Mouse (Mus musculus): ENCODE measurements around the gene BC147527. TPM values are rescaled to one million over a fixed set of nuclear protein-coding genes. Genes with fewer than 3 reads are reported as not detected.
"Not testable (repeated sequence)": the region's sequence is repeated elsewhere in the genome, so short reads cannot be mapped to it uniquely, and the experiment has no call there.

The BC147527 gene
- polyA plus RNA-seq, 2 experiments: 0.17 to 0.29 TPM

DNA sequence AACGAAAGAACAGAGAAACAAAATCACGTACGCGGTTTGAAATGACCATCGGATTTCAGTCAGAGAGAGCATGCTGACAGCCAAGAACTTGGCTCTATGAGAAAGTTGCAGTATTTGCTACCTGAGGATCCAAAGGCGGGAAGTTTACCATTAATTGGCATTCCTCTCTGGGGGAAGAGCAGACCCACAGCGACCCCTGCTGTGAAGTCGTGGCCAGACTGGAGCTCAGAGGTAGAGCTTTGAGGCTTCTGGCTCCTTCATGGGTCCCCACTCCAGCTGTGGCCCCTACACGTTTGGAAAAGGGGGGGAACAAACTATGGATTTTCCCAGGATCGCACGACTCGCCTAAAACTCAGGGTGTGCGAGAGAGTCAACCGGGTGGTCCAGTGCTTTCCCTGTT lies 13.4 kb downstream of the BC147527 start:
- WGBS (ENCODE audit: insufficient replicate concordance): 31% methylated on average over 14 of the region's 14 CpGs
- Histone ChIP-seq H3K36me3 (replicated peaks; ENCODE audit: control insufficient read depth, insufficient read depth, low read depth) (no peaks in the 10 kb centered on the region), H3K4me3 (ENCODE audit: insufficient read depth in 1 of 2, low read depth in 2 of 2, low read length in 2 of 2) (no peak overlapping the region), H3K27me3 (ENCODE audit: control insufficient read depth, insufficient read depth, low read length) (no peaks in the 10 kb centered on the region), H3K9ac (replicated peaks) (no peak overlapping the region), H3K9me3 (ENCODE audit: control insufficient read depth, low read length) (no peaks in the 10 kb centered on the region), H3K4me1 (replicated peaks; ENCODE audit: control insufficient read depth in 2 of 2, insufficient read depth in 2 of 2, low read length in 1 of 2) (no peaks in the 10 kb centered on the region), H3K4me2 (ENCODE audit: low read depth) (no peak overlapping the region), H3K27ac (no peak overlapping the region)
- ATAC-seq (ENCODE audit: insufficient read depth) (no peak), DNase-seq (ENCODE audit: low read depth in 3 of 3, low spot score in 3 of 3) (no peak)
- peak; percentile 44 for TF ChIP-seq CTCF (IDR thresholded peaks at IDR 0.05; ENCODE audit: low read depth)
- TF ChIP-seq EP300 (IDR thresholded peaks at IDR 0.05; ENCODE audit: low read depth): no peak

DNA sequence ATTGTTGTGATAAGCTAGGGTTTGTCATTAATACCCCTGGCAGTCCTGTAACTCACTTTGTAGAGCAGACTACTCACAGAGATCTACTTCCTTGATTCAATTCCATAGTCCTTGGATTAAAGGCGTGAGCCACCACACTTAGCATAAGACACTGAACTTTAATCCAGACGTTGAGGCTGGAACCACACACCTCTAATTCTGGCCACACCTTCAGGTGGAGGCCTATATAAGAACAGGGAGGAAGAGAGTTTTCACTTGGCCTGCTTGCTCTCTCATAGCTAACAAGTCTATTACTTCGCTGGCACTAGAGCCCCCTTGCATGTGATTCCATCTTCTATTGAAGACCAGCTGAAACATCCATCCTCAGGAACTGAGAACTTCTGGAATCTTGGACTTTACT lies 16.4 kb downstream of the BC147527 start, which contains the start of gene Tcstv3:
Tcstv3 (plus strand) TSS at position 301 of the 400 bp plus-strand sequence.
- ATAC-seq (ENCODE audit: insufficient read depth); DNase-seq (ENCODE audit: low read depth in 3 of 3, low spot score in 3 of 3): not testable (repeated sequence)
- WGBS (ENCODE audit: insufficient replicate concordance): 36% methylated on average over 3 of the region's 3 CpGs

GRCm38 (mm10) chr13:120320183-120320582 lies 20.0 kb downstream of the BC147527 start:
- no peak overlapping the region for H3K9ac ChIP-seq (replicated peaks)
- ATAC-seq (ENCODE audit: insufficient read depth) (no peak), DNase-seq (ENCODE audit: low read depth in 3 of 3, low spot score in 3 of 3) (no peak)
- H3K4me3 ChIP-seq (ENCODE audit: insufficient read depth in 1 of 2, low read depth in 2 of 2, low read length in 2 of 2): no peak overlapping the region
- TF ChIP-seq CTCF (IDR thresholded peaks at IDR 0.05; ENCODE audit: low read depth) (no peak), EP300 (IDR thresholded peaks at IDR 0.05; ENCODE audit: low read depth) (no peak)
- H3K4me2 ChIP-seq (ENCODE audit: low read depth): no peak overlapping the region
- no peaks in the 10 kb centered on the region for H3K4me1 ChIP-seq (replicated peaks; ENCODE audit: control insufficient read depth in 2 of 2, insufficient read depth in 2 of 2, low read length in 1 of 2)
- H3K36me3 ChIP-seq (replicated peaks; ENCODE audit: control insufficient read depth, insufficient read depth, low read depth): no peaks in the 10 kb centered on the region
- H3K27me3 ChIP-seq (ENCODE audit: control insufficient read depth, insufficient read depth, low read length): no peaks in the 10 kb centered on the region
- no peak overlapping the region for H3K27ac ChIP-seq
- 48% methylated on average over 3 of the region's 3 CpGs for WGBS (ENCODE audit: insufficient replicate concordance)
- H3K9me3 ChIP-seq (ENCODE audit: control insufficient read depth, low read length): no peaks in the 10 kb centered on the region

More for the DNA sequence above, 16.4 kb downstream of the BC147527 start, which contains the start of gene Tcstv3:
- not testable (repeated sequence) for H3K4me3 ChIP-seq (ENCODE audit: insufficient read depth in 1 of 2, low read depth in 2 of 2, low read length in 2 of 2); H3K36me3 ChIP-seq (replicated peaks; ENCODE audit: control insufficient read depth, insufficient read depth, low read depth); H3K4me2 ChIP-seq (ENCODE audit: low read depth); H3K9ac ChIP-seq (replicated peaks); H3K27ac ChIP-seq; H3K27me3 ChIP-seq (ENCODE audit: control insufficient read depth, insufficient read depth, low read length); H3K9me3 ChIP-seq (ENCODE audit: control insufficient read depth, low read length); H3K4me1 ChIP-seq (replicated peaks; ENCODE audit: control insufficient read depth in 2 of 2, insufficient read depth in 2 of 2, low read length in 1 of 2)

DNA sequence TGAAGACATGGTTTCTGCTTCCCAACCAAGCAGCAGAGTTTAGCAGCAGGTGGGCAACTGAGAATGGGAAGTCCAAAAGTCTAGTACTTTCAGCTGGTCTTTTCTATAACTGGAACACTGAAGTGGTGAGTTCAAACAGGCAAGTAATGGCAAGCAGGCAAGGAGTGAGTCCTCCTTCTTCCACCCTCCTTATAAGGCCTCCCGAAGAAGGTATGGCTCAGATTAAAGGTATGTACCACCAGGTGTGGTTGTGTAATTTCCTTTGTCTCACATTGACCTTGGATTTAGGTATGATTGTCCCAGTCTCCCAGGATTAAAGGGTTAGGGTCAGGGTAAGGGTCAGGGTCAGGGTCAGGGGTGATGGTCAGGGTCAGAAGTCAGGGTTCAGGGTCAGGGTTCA lies 20.5 kb downstream of the BC147527 start:
- TF ChIP-seq EP300 (IDR thresholded peaks at IDR 0.05; ENCODE audit: low read depth) (no peak), CTCF (IDR thresholded peaks at IDR 0.05; ENCODE audit: low read depth) (no peak)
- H3K4me2 ChIP-seq (ENCODE audit: low read depth): no peak overlapping the region
- H3K27me3 ChIP-seq (ENCODE audit: control insufficient read depth, insufficient read depth, low read length): no peaks in the 10 kb centered on the region
- 86% methylated on average over 1 of the region's 1 CpGs for WGBS (ENCODE audit: insufficient replicate concordance)
- H3K27ac ChIP-seq: no peak overlapping the region
- H3K4me1 ChIP-seq (replicated peaks; ENCODE audit: control insufficient read depth in 2 of 2, insufficient read depth in 2 of 2, low read length in 1 of 2): no peaks in the 10 kb centered on the region
- H3K9ac ChIP-seq (replicated peaks): no peak overlapping the region
- no peak overlapping the region for H3K4me3 ChIP-seq (ENCODE audit: insufficient read depth in 1 of 2, low read depth in 2 of 2, low read length in 2 of 2)
- ATAC-seq (ENCODE audit: insufficient read depth) (no peak), DNase-seq (ENCODE audit: low read depth in 3 of 3, low spot score in 3 of 3) (no peak)
- no peaks in the 10 kb centered on the region for H3K9me3 ChIP-seq (ENCODE audit: control insufficient read depth, low read length)
- H3K36me3 ChIP-seq (replicated peaks; ENCODE audit: control insufficient read depth, insufficient read depth, low read depth): no peaks in the 10 kb centered on the region

Other genes starting within 250 kb of the BC147527 start
- 0.06 and 0.08 TPM in 2 replicates for gene Gm21188, start 248.2 kb upstream of the BC147527 start, polyA plus RNA-seq (2012; rRNA removed)
- gene Gm21188, start 248.2 kb upstream of the BC147527 start, polyA plus RNA-seq (2014; fragmentation: Nextera tagmentation; extraction: Ambion mirVana): 0.34 TPM in 1 of 2 replicates, not detected in the other
- not detected in 2 replicates for gene Gm20767, start 160.1 kb upstream of the BC147527 start, polyA plus RNA-seq (2012; rRNA removed)
- gene Gm20767, start 160.1 kb upstream of the BC147527 start, polyA plus RNA-seq (2014; fragmentation: Nextera tagmentation; extraction: Ambion mirVana): not detected in 2 replicates
- not detected in 2 replicates for gene Gm21818, start 128.0 kb upstream of the BC147527 start, polyA plus RNA-seq (2012; rRNA removed)
- not detected in 2 replicates for gene Gm21818, start 128.0 kb upstream of the BC147527 start, polyA plus RNA-seq (2014; fragmentation: Nextera tagmentation; extraction: Ambion mirVana)
- gene Gm21762, start 84.4 kb upstream of the BC147527 start, polyA plus RNA-seq (2012; rRNA removed): not detected in 2 replicates
- gene Gm21762, start 84.4 kb upstream of the BC147527 start, polyA plus RNA-seq (2014; fragmentation: Nextera tagmentation; extraction: Ambion mirVana): not detected in 2 replicates
- gene Gm21731, start 61.3 kb upstream of the BC147527 start, polyA plus RNA-seq (2012; rRNA removed): not detected in 2 replicates
- gene Gm21731, start 61.3 kb upstream of the BC147527 start, polyA plus RNA-seq (2014; fragmentation: Nextera tagmentation; extraction: Ambion mirVana): not detected in 2 replicates
- not detected in 2 replicates for gene AF067061, start 37.3 kb upstream of the BC147527 start, polyA plus RNA-seq (2012; rRNA removed)
- not detected in 2 replicates for gene AF067061, start 37.3 kb upstream of the BC147527 start, polyA plus RNA-seq (2014; fragmentation: Nextera tagmentation; extraction: Ambion mirVana)
- gene Tcstv3, start 16.5 kb downstream of the BC147527 start, polyA plus RNA-seq (2012; rRNA removed): not detected in 2 replicates
- gene Tcstv3, start 16.5 kb downstream of the BC147527 start, polyA plus RNA-seq (2014; fragmentation: Nextera tagmentation; extraction: Ambion mirVana): not detected in 2 replicates

Data from liver, embryonic 14.5 days (tissue).